Mouse (Mus musculus) testis, adult 2 months (tissue): ENCODE data around the gene Lamtor1.

Experiments used
- CTCF ChIP-seq: fragments of 200-500 bp; IDR thresholded peaks from 2 replicates; pipeline ENCODE4 v1.5.1; 2012; ENCODE audit warnings: low read depth, mild to moderate bottlenecking, inconsistent platforms, low read length, moderate library complexity; ENCODE audit not compliant: control insufficient read depth, insufficient read depth, insufficient replicate concordance
- POLR2A ChIP-seq: fragments of 200-500 bp; IDR thresholded peaks from 2 replicates; pipeline ENCODE4 v1.6.1; 2012; ENCODE audit warnings: low read depth, mild to moderate bottlenecking, inconsistent platforms, low read length, moderate library complexity; ENCODE audit not compliant: control insufficient read depth

- TF ChIP-seq CTCF (no peak), POLR2A (no peak)
Measured at GRCm38 (mm10) chr7:101866491-101867265, 39.0 kb upstream of the Lamtor1 start.
